Mouse (Mus musculus) T-helper 2 cell (primary cell): Measurements from ENCODE around the gene Hrk.

ENCODE experiments used
- in situ Hi-C: fragments of 300-600 bp; cut with MboI, MseI; formaldehyde crosslinking; loops from one replicate; pipeline ENCODE4 v1.15.1; 2025; ENCODE audit warnings: high pct_unique_total_duplicates

Hrk gene

GRCm38 (mm10) chr5:118217410-118217809, 53.0 kb downstream of the Hrk start:
- in situ Hi-C loops = no loop called here

- in situ Hi-C loops = no loop called here
Observed at GRCm38 (mm10) chr5:118223142-118223757, 58.8 kb downstream of the Hrk start.

DNA sequence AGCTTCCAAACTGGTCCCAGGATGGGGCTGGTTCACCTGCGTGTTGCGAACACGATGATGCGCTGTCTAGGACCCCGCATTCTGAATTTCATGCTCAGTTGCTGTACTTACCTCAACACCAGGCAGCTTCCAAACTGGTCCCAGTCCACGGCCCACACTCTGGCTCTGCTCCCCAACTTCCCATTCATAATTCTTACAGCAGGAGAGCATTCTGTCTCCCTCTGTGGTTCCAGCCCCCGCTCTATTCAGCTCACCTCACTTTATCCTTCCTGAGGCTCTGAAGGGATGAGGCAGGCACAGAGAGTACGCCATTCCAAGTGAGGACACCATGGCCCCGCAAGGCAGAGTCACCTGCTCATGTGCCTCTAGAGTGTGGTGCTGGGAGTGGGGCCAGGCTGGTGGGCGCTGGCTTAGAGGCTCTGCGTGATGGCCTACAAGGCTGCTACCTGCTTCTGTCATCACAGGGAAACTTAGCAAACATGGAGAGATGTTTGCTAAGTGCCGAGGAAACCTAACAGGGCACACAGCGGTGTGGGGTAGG, 65.7 kb downstream of the Hrk start:
- in situ Hi-C loops = no loop called here

- in situ Hi-C loops = no loop called here
Observed at GRCm38 (mm10) chr5:118236891-118237290, 72.4 kb downstream of the Hrk start.
